Mouse (Mus musculus) testis, adult 2 months (tissue): ENCODE data around the gene Grip1.

ENCODE experiments used
- CTCF ChIP-seq: fragments of 200-500 bp; IDR thresholded peaks from 2 replicates; pipeline ENCODE4 v1.5.1; 2012; ENCODE audit warnings: low read depth, mild to moderate bottlenecking, inconsistent platforms, low read length, moderate library complexity; ENCODE audit not compliant: control insufficient read depth, insufficient read depth, insufficient replicate concordance
- POLR2A ChIP-seq: fragments of 200-500 bp; IDR thresholded peaks from 2 replicates; pipeline ENCODE4 v1.6.1; 2012; ENCODE audit warnings: low read depth, mild to moderate bottlenecking, inconsistent platforms, low read length, moderate library complexity; ENCODE audit not compliant: control insufficient read depth

GRCm38 (mm10) chr10:119607501-119607900 is 153.9 kb downstream of the Grip1 start:
- TF ChIP-seq CTCF (no peak), POLR2A (no peak)
